Mouse (Mus musculus) spleen, adult 2 months (tissue): Measurements from ENCODE around the gene Gm28035. TPM values are rescaled to one million over a fixed set of nuclear protein-coding genes. Genes with fewer than 3 reads are reported as not detected.

Experiments
- DNase-seq, 2 experiments: peaks; one replicate each; pipeline versions ENCODE4 v3.0.0 to v3.0.0-alpha.2; 2012 to 2021; ENCODE audit warnings: low spot score in 2 of 2, low read depth in 1 of 2
- H3K27ac ChIP-seq: fragments of 200-500 bp; 2 replicates; pipeline ENCODE4 v1.5.1; 2012; ENCODE audit warnings: low read length, inconsistent platforms; ENCODE audit not compliant: insufficient read depth
- H3K27me3 ChIP-seq: fragments of 200-500 bp; 2 replicates; pipeline ENCODE4 v1.6.1; 2012; ENCODE audit warnings: mild to moderate bottlenecking, moderate library complexity, low read length, inconsistent platforms; ENCODE audit not compliant: control insufficient read depth, insufficient read depth
- H3K36me3 ChIP-seq: fragments of 200-500 bp; 2 replicates; pipeline ENCODE4 v1.6.1; 2012; ENCODE audit warnings: mild to moderate bottlenecking, low read length, inconsistent platforms; ENCODE audit not compliant: control insufficient read depth, insufficient read depth
- H3K4me1 ChIP-seq: fragments of 200-500 bp; 2 replicates; pipeline ENCODE4 v1.6.1; 2011; ENCODE audit warnings: inconsistent platforms; ENCODE audit not compliant: control insufficient read depth, insufficient read depth, insufficient read length
- H3K4me3 ChIP-seq: fragments of 200-500 bp; 2 replicates; pipeline ENCODE4 v1.5.1; 2011; ENCODE audit warnings: mild to moderate bottlenecking, inconsistent platforms; ENCODE audit not compliant: insufficient read depth, insufficient read length; ENCODE audit errors: extremely low read depth
- CTCF ChIP-seq: fragments of 200-500 bp; IDR thresholded peaks from 2 replicates; pipeline ENCODE4 v1.5.1; 2011; ENCODE audit warnings: mild to moderate bottlenecking, inconsistent platforms; ENCODE audit not compliant: insufficient read depth, insufficient read length, insufficient replicate concordance; ENCODE audit errors: extremely low read depth
- POLR2A ChIP-seq: fragments of 200-500 bp; IDR thresholded peaks from 2 replicates; pipeline ENCODE4 v1.6.1; 2011; ENCODE audit warnings: low read depth, low read length, inconsistent platforms
- WGBS: fragments of 180-500 bp; shearing (Covaris S2); methylation state at CpG from one replicate; pipeline ENCODE4 v1.1.7; 2018; 5-methylcytosine and 5-hydroxymethylcytosine counted together
- polyA plus RNA-seq: library from polyadenylated mRNA; depleted of rRNA; stranded (reverse); fragments of >200 nt; gene quantifications from 2 replicates; pipeline ENCODE4 v1.2.3, GENCODE M21; 2012; rRNA removed

Gm28035 gene
- polyA plus RNA-seq, 1 experiment = 6.0 TPM

DNA sequence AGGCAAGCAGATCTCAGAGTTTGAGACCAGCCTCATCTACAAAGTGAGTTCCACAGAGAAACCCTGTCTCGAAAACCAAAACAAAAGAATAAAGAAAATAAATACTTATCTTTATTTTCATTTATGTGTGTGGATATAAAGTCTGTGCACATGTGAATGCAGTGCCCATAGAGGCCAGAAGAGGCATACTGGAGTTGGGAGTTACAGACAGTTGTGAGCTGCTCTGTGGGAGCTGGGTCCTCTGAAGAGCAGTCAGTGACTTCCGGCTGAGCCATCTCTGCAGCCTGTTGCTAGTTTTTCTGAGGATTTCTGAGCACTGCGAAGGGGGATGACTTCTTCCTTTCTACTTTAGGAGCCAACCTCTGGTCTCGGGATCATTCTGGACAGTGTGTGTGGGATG is 75.8 kb downstream of the Gm28035 start:
- H3K27ac ChIP-seq = no peak overlapping the region
- H3K4me1 ChIP-seq = no peaks in the 10 kb centered on the region
- no peak overlapping the region for H3K4me3 ChIP-seq
- TF ChIP-seq POLR2A (no peak), CTCF (no peak)
- WGBS = 96% methylated on average over 4 of the region's 4 CpGs
- no peak for DNase-seq
- H3K27me3 ChIP-seq = no peaks in the 10 kb centered on the region
- H3K36me3 ChIP-seq = peaks cover 29% of the 10 kb centered on the region

GRCm38 (mm10) chr2:30316955-30317354 is 76.6 kb downstream of the Gm28035 start:
- WGBS = 94% methylated on average over 5 of the region's 5 CpGs
- Histone ChIP-seq H3K36me3 (peaks cover 29% of the 10 kb centered on the region), H3K4me3 (no peak overlapping the region), H3K4me1 (no peaks in the 10 kb centered on the region), H3K27me3 (no peaks in the 10 kb centered on the region), H3K27ac (no peak overlapping the region)
- no peak for TF ChIP-seq CTCF
- TF ChIP-seq POLR2A = no peak
- DNase-seq = no peak

- no peak for DNase-seq
- Histone ChIP-seq H3K4me3 (no peak overlapping the region), H3K27ac (no peak overlapping the region), H3K4me1 (no peaks in the 10 kb centered on the region), H3K36me3 (peaks cover 36% of the 10 kb centered on the region), H3K27me3 (no peaks in the 10 kb centered on the region)
- TF ChIP-seq CTCF (no peak), POLR2A (no peak)
- 86% methylated on average over 4 of the region's 4 CpGs for WGBS
Observed at GRCm38 (mm10) chr2:30319260-30319659, 78.9 kb downstream of the Gm28035 start.

DNA sequence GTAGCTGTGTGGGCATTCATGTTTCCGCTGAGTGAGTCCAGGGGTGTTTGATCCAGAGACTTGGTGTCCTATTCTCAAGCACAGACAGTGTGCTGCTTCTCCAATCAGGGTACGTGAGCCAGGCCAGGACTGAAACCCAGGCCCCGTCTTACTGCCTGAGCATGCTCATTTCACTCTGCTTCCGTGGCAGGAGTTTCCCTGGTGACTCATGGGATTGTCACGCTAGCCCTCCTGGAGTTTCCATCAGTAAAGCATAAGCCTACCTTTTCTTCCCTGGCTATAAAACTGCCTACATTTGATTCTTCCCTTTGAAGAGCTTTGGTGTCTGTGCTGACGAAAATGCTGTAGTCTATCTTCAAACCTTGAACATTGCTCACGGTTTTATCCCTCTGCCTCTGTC is 82.7 kb downstream of the Gm28035 start:
- Histone ChIP-seq H3K4me1 (no peaks in the 10 kb centered on the region), H3K36me3 (peaks cover 47% of the 10 kb centered on the region), H3K4me3 (no peak overlapping the region), H3K27ac (no peak overlapping the region), H3K27me3 (no peaks in the 10 kb centered on the region)
- no peak for TF ChIP-seq POLR2A
- 95% methylated on average over 7 of the region's 7 CpGs for WGBS
- DNase-seq = no peak

DNA sequence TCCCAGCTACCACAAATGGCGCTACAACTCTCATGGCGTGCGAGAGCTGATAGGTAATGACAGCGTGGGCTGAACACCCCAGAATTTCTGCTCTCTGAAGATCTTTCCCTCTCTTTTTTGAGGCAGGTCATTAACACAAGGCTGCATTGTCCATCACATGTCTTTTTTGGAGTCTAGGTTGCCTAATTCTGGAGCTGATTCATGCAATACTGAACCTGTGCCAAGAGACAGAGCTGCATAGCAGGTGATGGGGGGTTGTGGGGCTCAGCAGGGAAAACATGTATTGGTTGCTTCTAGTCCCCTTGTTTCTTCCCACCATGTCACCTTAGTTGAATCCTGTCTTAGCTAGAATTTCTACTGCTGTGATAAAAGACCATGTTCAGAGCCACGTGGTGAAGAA is 84.9 kb downstream of the Gm28035 start:
- H3K4me3 ChIP-seq = no peak overlapping the region
- peaks cover 52% of the 10 kb centered on the region for H3K36me3 ChIP-seq
- TF ChIP-seq POLR2A (no peak), CTCF (no peak)
- WGBS = 93% methylated on average over 5 of the region's 5 CpGs
- no peaks in the 10 kb centered on the region for H3K27me3 ChIP-seq
- no peak overlapping the region for H3K27ac ChIP-seq
- DNase-seq = no peak
- H3K4me1 ChIP-seq = no peaks in the 10 kb centered on the region

DNA sequence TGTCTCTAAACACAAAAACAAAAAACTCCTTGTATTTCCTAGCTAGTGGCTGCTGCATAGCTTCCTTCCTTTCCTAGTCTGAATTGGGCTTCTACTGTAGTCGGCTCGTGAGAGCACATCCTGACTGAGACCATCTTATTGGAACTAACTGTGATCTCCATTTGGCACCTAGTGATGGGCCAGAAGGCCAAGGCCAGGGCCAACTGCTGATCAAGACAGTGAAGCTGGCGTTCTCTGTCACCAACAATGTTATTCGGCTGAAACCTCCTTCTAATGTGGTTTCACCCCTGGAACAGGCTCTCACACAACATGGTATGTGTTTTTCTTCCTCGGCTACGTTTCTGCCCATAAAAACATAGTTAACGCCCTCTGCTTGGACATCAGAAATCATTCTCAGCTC is 86.9 kb downstream of the Gm28035 start:
- Histone ChIP-seq H3K36me3 (peaks cover 52% of the 10 kb centered on the region), H3K4me3 (no peak overlapping the region), H3K27me3 (no peaks in the 10 kb centered on the region), H3K4me1 (no peaks in the 10 kb centered on the region), H3K27ac (no peak overlapping the region)
- no peak for DNase-seq
- WGBS = 93% methylated on average over 7 of the region's 7 CpGs
- TF ChIP-seq POLR2A (no peak), CTCF (no peak)

DNA sequence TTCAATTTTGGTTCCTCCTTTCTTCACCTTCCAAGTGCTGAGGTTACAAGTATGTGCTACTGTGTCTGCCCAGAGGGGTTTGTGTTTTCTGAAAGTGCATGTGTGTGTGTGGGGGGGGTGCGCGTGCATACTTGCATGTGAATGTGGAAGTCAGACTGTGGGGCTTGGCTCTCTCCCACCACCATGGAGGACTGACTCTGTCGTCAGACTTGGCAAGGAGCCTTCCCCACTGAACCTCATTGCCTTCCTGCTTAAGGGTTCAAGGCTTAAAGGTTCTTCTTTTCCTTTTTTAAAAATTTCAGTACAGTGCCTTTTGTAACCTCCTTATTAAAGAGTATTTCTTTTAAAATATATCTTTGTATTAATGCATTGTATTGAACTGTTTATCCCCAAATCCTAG is 88.4 kb downstream of the Gm28035 start:
- TF ChIP-seq CTCF (no peak), POLR2A (no peak)
- no peaks in the 10 kb centered on the region for H3K4me1 ChIP-seq
- H3K27me3 ChIP-seq = no peaks in the 10 kb centered on the region
- peaks cover 47% of the 10 kb centered on the region for H3K36me3 ChIP-seq
- H3K27ac ChIP-seq = no peak overlapping the region
- WGBS = 79% methylated on average over 3 of the region's 3 CpGs
- DNase-seq = no peak
- no peak overlapping the region for H3K4me3 ChIP-seq

Other genes starting within 250 kb of the Gm28035 start
- 7.6 and 12.3 TPM in 2 replicates for gene Wdr34, start 191.7 kb upstream of the Gm28035 start, polyA plus RNA-seq
- 42.2 and 55.0 TPM in 2 replicates for gene Set, start 183.2 kb upstream of the Gm28035 start, polyA plus RNA-seq
- gene Pkn3, start 162.9 kb upstream of the Gm28035 start, polyA plus RNA-seq = 4.6 and 4.9 TPM in 2 replicates
- 56.2 and 92.3 TPM in 2 replicates for gene Zdhhc12, start 146.9 kb upstream of the Gm28035 start, polyA plus RNA-seq
- 59.0 and 78.3 TPM in 2 replicates for gene Zer1, start 116.0 kb upstream of the Gm28035 start, polyA plus RNA-seq
- gene Tbc1d13, start 106.8 kb upstream of the Gm28035 start, polyA plus RNA-seq = 48.5 and 50.9 TPM in 2 replicates
- gene Endog, start 69.1 kb upstream of the Gm28035 start, polyA plus RNA-seq = 19.4 and 33.0 TPM in 2 replicates
- 19.1 and 23.3 TPM in 2 replicates for gene Spout1, start 62.1 kb upstream of the Gm28035 start, polyA plus RNA-seq
- 9.7 and 11.5 TPM in 2 replicates for gene Kyat1, start 34.7 kb upstream of the Gm28035 start, polyA plus RNA-seq
- gene Lrrc8a, start 2.9 kb upstream of the Gm28035 start, polyA plus RNA-seq = 22.1 and 25.6 TPM in 2 replicates
- gene Phyhd1, start 25.6 kb downstream of the Gm28035 start, polyA plus RNA-seq = 18.1 and 24.1 TPM in 2 replicates
- not detected in 2 replicates for gene Gm28038, start 40.5 kb downstream of the Gm28035 start, polyA plus RNA-seq
- 11.0 and 11.6 TPM in 2 replicates for gene Dolk, start 45.8 kb downstream of the Gm28035 start, polyA plus RNA-seq
- gene Nup188, start 45.8 kb downstream of the Gm28035 start, polyA plus RNA-seq = 32.4 and 45.2 TPM in 2 replicates
- 92.3 and 114 TPM in 2 replicates for gene Sh3glb2, start 118.8 kb downstream of the Gm28035 start, polyA plus RNA-seq
- 11.1 and 11.7 TPM in 2 replicates for gene Miga2, start 123.7 kb downstream of the Gm28035 start, polyA plus RNA-seq
- gene Dolpp1, start 151.7 kb downstream of the Gm28035 start, polyA plus RNA-seq = 31.9 and 48.2 TPM in 2 replicates
- 53.9 and 55.2 TPM in 2 replicates for gene Crat, start 175.2 kb downstream of the Gm28035 start, polyA plus RNA-seq
- 136 and 152 TPM in 2 replicates for gene Ptpa, start 175.5 kb downstream of the Gm28035 start, polyA plus RNA-seq
- gene Ier5l, start 233.7 kb downstream of the Gm28035 start, polyA plus RNA-seq = 4.7 and 9.1 TPM in 2 replicates